ENCODE assay signal across 14 mouse cellular contexts in genomic region chr10:117222821-117223220, GRCm38 (mm10). TPM values are rescaled to one million over a fixed set of nuclear protein-coding genes. Genes with fewer than 3 reads are reported as not detected.
A peak's percentile ranks its signal among the peaks of the same experiment; 100 is the strongest.
DNase-seq lines count a peak whose midpoint lies in the region; ATAC-seq and TF ChIP-seq lines count a peak whose summit lies in the region.
"Had no signal": no experiment of that assay in that cellular context is flagged by ENCODE, and none has a peak within 500 bp of the region (broad histone marks: within the 10 kb centered on the region; RNA-seq: fewer than 3 reads in every experiment).

No protein-coding gene starts in this region.

- H3K4me3 ChIP-seq in heart, embryonic 14.5 days (ENCODE audit: control insufficient read depth in 1 of 2, insufficient read depth in 1 of 2, low read depth in 1 of 2, low read length in 2 of 2), result no peak overlapping the region
- H3K4me3 ChIP-seq in ES-E14 (ENCODE audit: insufficient read depth in 1 of 2, low read depth in 1 of 2, low read length in 2 of 2, poor library complexity in 1 of 2, severe bottlenecking in 1 of 2), result no peak overlapping the region; a peak in 1 of 4 replicates
- no peak overlapping the region for H3K4me3 ChIP-seq in hindbrain, embryonic 11.5 days (ENCODE audit: low read depth, low read length)
- H3K4me3 ChIP-seq in midbrain, embryonic 10.5 days, result peak overlapping the region; percentile 72

- in situ Hi-C loops in ES-E14 (cut with MboI; ENCODE audit: low sequenced_read_pairs in 2 of 2, unreplicated experiment in 2 of 2), result no loop called here

- no peaks in the 10 kb centered on the region for H3K27me3 ChIP-seq in heart, embryonic 14.5 days (ENCODE audit: control insufficient read depth, insufficient read depth, low read length)
- H3K27me3 ChIP-seq in hindbrain, embryonic 11.5 days (ENCODE audit: control insufficient read depth, insufficient read depth, low read length), result no peaks in the 10 kb centered on the region
- no peaks in the 10 kb centered on the region for H3K27me3 ChIP-seq in midbrain, embryonic 10.5 days (ENCODE audit: low read depth, poor library complexity, severe bottlenecking)

- peaks cover 50% of the 10 kb centered on the region for H3K36me3 ChIP-seq in heart, embryonic 14.5 days (ENCODE audit: control insufficient read depth, insufficient read depth, low read length)
- H3K36me3 ChIP-seq in ES-E14 (ENCODE audit: control insufficient read depth, insufficient read depth, low read length, poor library complexity, severe bottlenecking), result peaks cover 17% of the 10 kb centered on the region
- peaks cover 18% of the 10 kb centered on the region for H3K36me3 ChIP-seq in hindbrain, embryonic 11.5 days (ENCODE audit: control insufficient read depth, insufficient read depth, low read length)
- H3K36me3 ChIP-seq in midbrain, embryonic 10.5 days, result peaks cover 47% of the 10 kb centered on the region

- H3K27ac ChIP-seq in heart, embryonic 14.5 days (replicated peaks in 1 of 2; ENCODE audit: control insufficient read depth in 1 of 2, insufficient read depth in 1 of 2, low read depth in 2 of 2, low read length in 2 of 2), result no peak overlapping the region
- no peak overlapping the region for H3K27ac ChIP-seq in ES-E14 (ENCODE audit: insufficient read depth, low read depth, low read length, poor library complexity, severe bottlenecking)
- no peak overlapping the region for H3K27ac ChIP-seq in hindbrain, embryonic 11.5 days (ENCODE audit: low read depth, low read length)
- peak overlapping the region; percentile 99 for H3K27ac ChIP-seq in midbrain, embryonic 10.5 days (replicated peaks)

- no peak for ATAC-seq in heart, embryonic 14.5 days (ENCODE audit: insufficient number of reproducible peaks, insufficient read depth, low FRiP score, low read depth)
- ATAC-seq in hindbrain, embryonic 11.5 days (ENCODE audit: low FRiP score), result no peak

- WGBS in heart, embryonic 14.5 days, result 73% methylated on average over 3 of the region's 3 CpGs
- WGBS in hindbrain, embryonic 11.5 days, result 71% methylated on average over 3 of the region's 3 CpGs
- WGBS in midbrain, embryonic 10.5 days, result 28% methylated on average over 3 of the region's 3 CpGs

- no peak for DNase-seq in heart, adult 8-10 months (ENCODE audit: low spot score)
- no peak for DNase-seq in ES-E14 (ENCODE audit: low read depth, low spot score)
- no peak for DNase-seq in hindbrain, embryonic 11.5 days (ENCODE audit: low spot score)
- DNase-seq in midbrain, embryonic 10.5 days (ENCODE audit: low spot score), result peak; percentile 58
- DNase-seq in right cerebral cortex, adult 2 months (ENCODE audit: low spot score in 2 of 2), result no peak
- no peak for DNase-seq in urinary bladder, postnatal 10 days (ENCODE audit: low spot score)
- no peak for DNase-seq in frontal cortex, adult 2 months (ENCODE audit: extremely low spot score in 1 of 2, low spot score in 1 of 2)
- DNase-seq: B cell, adult 2 months; heart, postnatal 10 days; thymus, adult 2 months had no signal

- peak overlapping the region; percentile 90 for H3K4me2 ChIP-seq in heart, embryonic 14.5 days (ENCODE audit: low read length)
- 0 out of 2 replicates have a peak overlapping the region, but pooled peaks have one; percentile 47 for H3K4me2 ChIP-seq in hindbrain, embryonic 11.5 days (replicated peaks; ENCODE audit: low read depth, low read length)

- H3K4me1 ChIP-seq in heart, embryonic 14.5 days (ENCODE audit: control insufficient read depth in 2 of 2, insufficient read depth in 2 of 2, low read length in 2 of 2), result peaks cover 0 to 17% of the 10 kb centered on the region in 2 experiments; a peak in 2 of 4 replicates
- H3K4me1 ChIP-seq in ES-E14 (ENCODE audit: control insufficient read depth in 2 of 2, insufficient read depth in 2 of 2, low read length in 2 of 2, poor library complexity in 1 of 2), result peaks cover 0 to 3% of the 10 kb centered on the region in 2 experiments; a peak in 2 of 4 replicates
- peaks cover 5% of the 10 kb centered on the region for H3K4me1 ChIP-seq in hindbrain, embryonic 11.5 days (replicated peaks; ENCODE audit: control insufficient read depth, insufficient read depth, low read length)
- peaks cover 32% of the 10 kb centered on the region for H3K4me1 ChIP-seq in midbrain, embryonic 10.5 days

- peak overlapping the region; percentile 46 for H3K9ac ChIP-seq in heart, embryonic 14.5 days (ENCODE audit: low read length)
- peak overlapping the region; percentile 5; the same call in 1 of the 2 replicates for H3K9ac ChIP-seq in ES-E14 (ENCODE audit: insufficient read depth, low read depth, low read length, poor library complexity, severe bottlenecking)
- no peak overlapping the region for H3K9ac ChIP-seq in hindbrain, embryonic 11.5 days (ENCODE audit: low read depth, low read length)

- no peaks in the 10 kb centered on the region for H3K9me3 ChIP-seq in heart, embryonic 14.5 days (ENCODE audit: control insufficient read depth, low read length)
- H3K9me3 ChIP-seq in ES-E14 (ENCODE audit: control insufficient read depth, insufficient read depth, low read depth, low read length), result no peaks in the 10 kb centered on the region
- no peaks in the 10 kb centered on the region for H3K9me3 ChIP-seq in hindbrain, embryonic 11.5 days (ENCODE audit: control insufficient read depth, low read length)
- no peaks in the 10 kb centered on the region for H3K9me3 ChIP-seq in midbrain, embryonic 10.5 days (replicated peaks)

TF ChIP-seq in ES-E14, 5 proteins besides CTCF, POLR2A, EP300 and RAD21:
- TF ChIP-seq ZNF384 (IDR thresholded peaks at IDR 0.05; ENCODE audit: low read depth, low read length) (no peak), CHD2 (IDR thresholded peaks at IDR 0.05; ENCODE audit: low read depth, low read length) (no peak), ZC3H11A (IDR thresholded peaks at IDR 0.05; ENCODE audit: borderline replicate concordance, low read depth, low read length) (no peak), HCFC1 (IDR thresholded peaks at IDR 0.05; ENCODE audit: borderline replicate concordance, insufficient read depth, low read length) (no peak), MAFK (IDR thresholded peaks at IDR 0.05; ENCODE audit: insufficient read depth, low read depth, low read length) (no peak)

RNA-seq across cellular contexts. Expression of gene Yeats4, which starts 1.5 kb away (rescaled TPM):
- 48.0 and 52.1 TPM in 2 replicates for polyA plus RNA-seq in heart, embryonic 14.5 days (2014; fragmentation: Nextera tagmentation; extraction: Ambion mirVana)
- total RNA-seq in heart, adult 8-10 months (2022), result 10 to 100 TPM; 25.6 to 32.7 (median 26.6) TPM
- 39.7 and 47.3 TPM in 2 replicates for total RNA-seq in ES-E14 (2012; rRNA removed)
- polyA plus RNA-seq in hindbrain, embryonic 11.5 days (2014; fragmentation: Nextera tagmentation; extraction: Ambion mirVana), result 141 and 146 TPM in 2 replicates
- 124 and 130 TPM in 2 replicates for polyA plus RNA-seq in midbrain, embryonic 10.5 days (2016; fragmentation: Nextera tagmentation; extraction: Ambion mirVana)
- 55.9 and 57.8 TPM in 2 replicates for polyA plus RNA-seq in frontal cortex, adult 2 months (2012; rRNA removed)

RNA-seq across cellular contexts. Expression of gene 9530003J23Rik, which starts 15.7 kb away (rescaled TPM):
- not detected in 2 replicates for polyA plus RNA-seq in heart, embryonic 14.5 days (2014; fragmentation: Nextera tagmentation; extraction: Ambion mirVana)
- not detected for total RNA-seq in heart, adult 8-10 months (2022)
- total RNA-seq in ES-E14 (2012; rRNA removed), result not detected in 2 replicates
- not detected in 2 replicates for polyA plus RNA-seq in hindbrain, embryonic 11.5 days (2014; fragmentation: Nextera tagmentation; extraction: Ambion mirVana)
- polyA plus RNA-seq in midbrain, embryonic 10.5 days (2016; fragmentation: Nextera tagmentation; extraction: Ambion mirVana), result not detected in 2 replicates
- polyA plus RNA-seq in frontal cortex, adult 2 months (2012; rRNA removed), result not detected in 2 replicates
- total RNA-seq: heart, postnatal 10 days; left cerebral cortex, postnatal 10 days had no signal
- polyA plus RNA-seq: cortical plate, adult 2 months; neural tube, embryonic 11.5 days; thymus, adult 2 months had no signal

RNA-seq across cellular contexts. Expression of gene Lyz2, which starts 59.3 kb away (rescaled TPM):
- 106 and 110 TPM in 2 replicates for polyA plus RNA-seq in heart, embryonic 14.5 days (2014; fragmentation: Nextera tagmentation; extraction: Ambion mirVana)
- total RNA-seq in heart, adult 8-10 months (2022), result 100 to 1,000 TPM in 2 of 4 experiments, 10 to 100 TPM in 2; 93.6 to 253 (median 102) TPM
- total RNA-seq in ES-E14 (2012; rRNA removed), result 0.13 TPM in 1 of 2 replicates, not detected in the other
- 15.2 and 20.5 TPM in 2 replicates for polyA plus RNA-seq in hindbrain, embryonic 11.5 days (2014; fragmentation: Nextera tagmentation; extraction: Ambion mirVana)
- 10.8 and 14.9 TPM in 2 replicates for polyA plus RNA-seq in midbrain, embryonic 10.5 days (2016; fragmentation: Nextera tagmentation; extraction: Ambion mirVana)
- polyA plus RNA-seq in frontal cortex, adult 2 months (2012; rRNA removed), result 13.5 and 18.9 TPM in 2 replicates
